Mouse (Mus musculus) heart, embryonic 13.5 days (tissue): ENCODE results near the gene Ascl5. TPM values are rescaled to one million over a fixed set of nuclear protein-coding genes. Genes with fewer than 3 reads are reported as not detected.

Source experiments
- ATAC-seq: fragments of 200-750 bp; cut with Nextera tagmentation; 2 replicates; pipeline ENCODE4 v1.8.0; 2017; ENCODE audit warnings: moderate TSS enrichment; ENCODE audit not compliant: insufficient number of reproducible peaks, low FRiP score, low TSS enrichment; ENCODE audit errors: extremely low read depth
- H3K27ac ChIP-seq: fragments of 300-500 bp; sonication (generic); replicated peaks from 2 replicates; pipeline ENCODE4 v1.5.1; 2015; ENCODE audit warnings: moderate library complexity, mild to moderate bottlenecking, inconsistent platforms
- H3K27me3 ChIP-seq: fragments of 300-500 bp; sonication (generic); replicated peaks from 2 replicates; pipeline ENCODE4 v1.6.1; 2015; ENCODE audit warnings: mild to moderate bottlenecking, inconsistent platforms
- H3K36me3 ChIP-seq: fragments of 300-500 bp; sonication (generic); 2 replicates; pipeline ENCODE4 v1.6.1; 2015; ENCODE audit warnings: mild to moderate bottlenecking, inconsistent platforms
- H3K4me1 ChIP-seq: fragments of 300-500 bp; sonication (generic); 2 replicates; pipeline ENCODE4 v1.6.1; 2015; ENCODE audit warnings: inconsistent platforms
- H3K4me2 ChIP-seq: fragments of 300-500 bp; sonication (generic); 2 replicates; pipeline ENCODE4 v1.6.1; 2015; ENCODE audit warnings: inconsistent platforms, mild to moderate bottlenecking, moderate library complexity
- H3K4me3 ChIP-seq: fragments of 300-500 bp; sonication (generic); 2 replicates; pipeline ENCODE4 v1.5.1; 2015; ENCODE audit warnings: moderate library complexity, mild to moderate bottlenecking, inconsistent platforms
- H3K9ac ChIP-seq: fragments of 300-500 bp; sonication (generic); 2 replicates; pipeline ENCODE4 v1.6.1; 2015; ENCODE audit warnings: inconsistent platforms, mild to moderate bottlenecking, moderate library complexity
- H3K9me3 ChIP-seq: fragments of 300-500 bp; sonication (generic); 2 replicates; pipeline ENCODE4 v1.6.1; 2016; ENCODE audit warnings: inconsistent platforms
- WGBS: fragments of 180-500 bp; shearing (Covaris S2); methylation state at CpG from one replicate; pipeline ENCODE4 v1.1.7; 2015; ENCODE audit warnings: mixed read lengths; 5-methylcytosine and 5-hydroxymethylcytosine counted together
- polyA plus RNA-seq: library from polyadenylated mRNA; unstranded; fragments of >200 nt; fragmentation: Nextera tagmentation; extraction: Ambion mirVana; gene quantifications from 2 replicates; pipeline ENCODE4 v1.2.1, GENCODE M21; 2015

Ascl5 gene
- not detected in 2 replicates for polyA plus RNA-seq

DNA sequence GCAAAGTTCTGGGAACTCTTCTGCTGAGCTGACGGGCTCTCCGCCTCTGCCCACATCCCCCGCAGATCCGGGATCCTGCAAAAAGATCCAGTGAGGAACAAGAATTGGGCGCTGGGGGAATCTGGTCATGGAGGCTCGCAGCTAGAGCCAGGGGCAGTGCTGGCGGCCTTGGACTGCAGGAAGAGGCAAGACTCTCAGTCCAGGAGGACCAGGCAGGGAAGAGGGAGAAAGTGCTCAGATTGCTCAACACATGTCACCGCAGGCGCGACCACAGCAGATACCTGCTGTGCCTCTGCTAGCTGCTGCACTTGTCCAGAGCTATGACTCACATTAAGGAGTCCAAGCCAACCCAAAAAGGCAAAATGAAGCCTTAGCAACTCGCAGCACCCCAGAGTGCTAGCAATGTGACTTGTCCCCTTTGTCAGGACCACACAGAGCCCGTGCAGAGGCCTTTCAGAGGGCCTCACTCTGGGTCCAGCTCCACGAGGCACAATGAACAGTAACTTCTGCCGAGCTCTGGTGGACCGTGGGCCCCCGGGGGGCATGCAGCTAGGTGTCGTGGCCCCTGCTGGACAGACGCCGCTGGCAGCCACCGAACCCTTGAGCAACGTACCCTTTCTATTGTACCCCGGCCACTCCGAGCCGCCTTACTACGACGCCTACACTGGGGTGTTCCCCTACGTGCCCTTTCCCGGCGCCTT, at the start of gene Ascl5:
Gene Ascl5 (plus strand): TSS at position 493 of the 701 bp plus-strand sequence.
- Histone ChIP-seq H3K9me3 (no peaks in the 10 kb centered on the region), H3K9ac (peak within 1 kb of the TSS; percentile 1; the same call in 1 of the 2 replicates), H3K4me3 (peak within 1 kb of the TSS; percentile 41), H3K36me3 (no peaks in the 10 kb centered on the region), H3K27me3 (peaks cover 76% of the 10 kb centered on the region), H3K4me1 (peaks cover 34% of the 10 kb centered on the region), H3K4me2 (peak within 1 kb of the TSS; percentile 61), H3K27ac (no peak within 1 kb of the TSS)
- ATAC-seq, result no peak
- WGBS, result 17% methylated on average over 29 of the region's 29 CpGs

DNA sequence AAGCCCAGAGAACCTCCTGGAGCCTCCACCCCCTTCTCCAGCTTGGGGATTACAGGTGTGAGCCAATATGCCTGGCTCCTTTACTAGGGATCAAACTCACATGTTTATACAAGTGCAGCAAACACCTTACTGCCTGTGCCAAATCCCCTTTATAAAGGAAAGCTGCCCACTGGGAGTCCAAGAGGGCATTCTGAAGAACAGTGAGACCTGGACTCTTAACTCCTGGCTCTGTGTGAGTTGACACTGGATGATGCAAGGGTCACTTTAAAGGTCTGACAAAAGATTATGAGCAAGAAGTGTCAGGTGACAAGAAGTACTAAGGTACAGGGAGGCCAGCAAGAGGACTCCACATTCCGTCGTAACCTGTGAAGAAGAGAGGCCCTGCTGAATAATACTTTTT, 49.2 kb upstream of the Ascl5 start:
- no peaks in the 10 kb centered on the region for H3K9me3 ChIP-seq
- WGBS, result 86% methylated on average over 2 of the region's 2 CpGs
- ATAC-seq, result no peak
- H3K36me3 ChIP-seq, result no peaks in the 10 kb centered on the region
- peaks cover 7% of the 10 kb centered on the region for H3K4me1 ChIP-seq
- peaks cover 11% of the 10 kb centered on the region; the same call in 1 of the 2 replicates for H3K27me3 ChIP-seq
- H3K4me3 ChIP-seq, result no peak overlapping the region
- no peak overlapping the region for H3K9ac ChIP-seq
- no peak overlapping the region for H3K4me2 ChIP-seq
- H3K27ac ChIP-seq, result no peak overlapping the region

DNA sequence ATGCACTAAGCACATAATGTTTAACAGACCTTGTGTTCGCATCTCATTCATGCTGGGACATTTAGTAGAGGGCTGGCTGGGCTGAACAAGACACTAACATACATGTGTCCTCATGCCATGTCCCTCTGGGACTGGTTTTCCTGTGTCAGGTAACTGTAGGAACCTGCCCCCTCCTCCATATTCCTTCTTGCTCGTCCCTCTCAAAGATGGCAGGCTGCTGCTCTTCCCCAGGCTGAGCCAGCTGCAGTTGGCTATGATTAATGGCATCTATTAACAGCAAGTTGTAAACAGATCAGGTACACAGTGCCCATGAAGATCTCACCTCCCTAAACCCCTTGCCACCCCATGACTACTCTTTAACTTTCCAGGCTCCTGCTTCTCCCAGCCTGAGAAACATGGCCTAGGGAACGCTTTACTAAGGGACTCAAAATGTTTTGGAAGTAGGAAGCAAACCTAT, 44.3 kb upstream of the Ascl5 start, which contains the start of gene Igfn1:
Gene Igfn1 (minus strand): TSS at position 51 of the 457 bp plus-strand sequence.
- peak within 1 kb of the TSS; percentile 95 for H3K4me2 ChIP-seq
- H3K9me3 ChIP-seq, result no peaks in the 10 kb centered on the region
- peak within 1 kb of the TSS; percentile 63 for H3K4me3 ChIP-seq
- ATAC-seq, result no peak
- WGBS, result 78% methylated on average over 3 of the region's 3 CpGs
- H3K27me3 ChIP-seq, result peaks cover 11% of the 10 kb centered on the region; the same call in 1 of the 2 replicates
- H3K9ac ChIP-seq, result peak within 1 kb of the TSS; percentile 81
- H3K27ac ChIP-seq, result no peak within 1 kb of the TSS
- no peaks in the 10 kb centered on the region for H3K36me3 ChIP-seq
- H3K4me1 ChIP-seq, result peaks cover 16% of the 10 kb centered on the region

DNA sequence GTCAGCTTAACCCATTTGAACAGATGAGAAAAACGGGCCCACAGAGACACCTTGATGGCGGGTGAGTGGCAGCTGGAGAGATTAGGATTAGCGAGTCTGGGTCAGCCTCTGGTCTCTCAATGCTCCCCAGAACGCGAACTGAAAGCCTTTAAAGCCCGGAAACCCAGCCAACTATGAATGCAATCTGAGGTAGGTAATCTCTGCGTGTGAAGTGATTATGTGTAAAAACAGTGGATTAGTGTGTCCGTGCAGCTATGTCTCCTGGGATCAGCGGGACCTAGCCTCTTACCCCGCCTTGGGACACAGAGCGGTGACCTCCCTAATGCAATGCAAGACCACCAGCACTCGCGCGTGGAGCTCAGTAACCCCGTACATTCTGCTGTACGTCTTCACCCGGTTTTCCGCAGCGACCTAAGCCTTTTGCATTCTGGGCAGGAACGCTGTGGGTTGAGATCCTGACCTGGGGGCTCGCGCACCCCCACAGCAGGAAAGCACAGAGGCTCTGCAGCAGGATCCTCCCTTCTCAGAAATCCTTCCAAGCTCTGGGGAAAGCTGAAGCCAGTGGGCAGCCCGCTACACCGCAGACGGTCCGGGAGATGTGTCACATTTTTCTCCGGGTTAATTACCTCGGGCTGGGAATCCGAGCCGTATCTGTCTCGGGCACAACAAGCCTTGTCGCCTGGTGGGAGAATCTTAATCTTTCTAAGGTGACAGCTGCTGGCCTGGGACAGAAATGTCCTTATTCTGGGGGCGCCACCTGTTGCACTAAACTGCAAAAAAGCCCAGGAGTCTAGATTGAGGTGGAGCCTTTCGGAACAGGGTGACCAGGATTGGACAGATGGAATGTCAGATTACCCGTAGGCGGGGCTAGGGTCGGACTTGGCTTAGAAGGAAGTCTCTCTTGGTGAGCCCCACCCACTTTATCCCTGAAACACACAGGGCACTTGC, 43.1 kb upstream of the Ascl5 start, which contains the start of gene Tmem9:
Gene Tmem9 (plus strand): TSS at position 940 of the 948 bp plus-strand sequence.
- WGBS, result 2% methylated on average over 37 of the region's 37 CpGs
- peaks cover 23% of the 10 kb centered on the region for H3K4me1 ChIP-seq
- no peak within 1 kb of the TSS for H3K27ac ChIP-seq
- no peaks in the 10 kb centered on the region for H3K9me3 ChIP-seq
- H3K9ac ChIP-seq, result peak within 1 kb of the TSS; percentile 81
- peak; percentile 70 for ATAC-seq
- H3K27me3 ChIP-seq, result peaks cover 10% of the 10 kb centered on the region; the same call in 1 of the 2 replicates
- peak within 1 kb of the TSS; percentile 95 for H3K4me2 ChIP-seq
- peak within 1 kb of the TSS; percentile 63 for H3K4me3 ChIP-seq
- H3K36me3 ChIP-seq, result no peaks in the 10 kb centered on the region

DNA sequence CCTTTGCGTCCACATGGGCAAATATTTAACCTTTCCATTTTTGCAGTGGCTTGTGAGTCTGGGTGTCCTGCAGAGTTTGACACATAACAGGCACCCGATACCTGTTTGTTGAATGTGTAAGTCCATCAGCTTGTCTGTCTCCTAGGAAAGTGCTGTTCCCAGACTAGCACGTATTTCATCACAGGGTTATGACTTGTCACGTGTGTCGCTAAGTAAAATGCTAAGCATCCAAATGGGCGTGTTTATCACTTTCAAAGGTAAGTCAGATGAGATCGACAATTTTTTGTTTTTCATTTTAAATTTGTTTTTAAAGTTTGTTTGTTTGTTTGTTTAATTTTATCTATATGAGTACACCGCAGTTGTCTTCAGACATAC, 42.5 kb upstream of the Ascl5 start:
- peaks cover 10% of the 10 kb centered on the region; the same call in 1 of the 2 replicates for H3K27me3 ChIP-seq
- ATAC-seq, result no peak
- H3K27ac ChIP-seq, result no peak overlapping the region
- H3K4me1 ChIP-seq, result peaks cover 23% of the 10 kb centered on the region
- peak overlapping the region; percentile 63 for H3K4me3 ChIP-seq
- 14% methylated on average over 8 of the region's 8 CpGs for WGBS
- H3K9me3 ChIP-seq, result no peaks in the 10 kb centered on the region
- peak overlapping the region; percentile 81; the same call in 1 of the 2 replicates for H3K9ac ChIP-seq
- H3K4me2 ChIP-seq, result peak overlapping the region; percentile 95
- no peaks in the 10 kb centered on the region for H3K36me3 ChIP-seq

DNA sequence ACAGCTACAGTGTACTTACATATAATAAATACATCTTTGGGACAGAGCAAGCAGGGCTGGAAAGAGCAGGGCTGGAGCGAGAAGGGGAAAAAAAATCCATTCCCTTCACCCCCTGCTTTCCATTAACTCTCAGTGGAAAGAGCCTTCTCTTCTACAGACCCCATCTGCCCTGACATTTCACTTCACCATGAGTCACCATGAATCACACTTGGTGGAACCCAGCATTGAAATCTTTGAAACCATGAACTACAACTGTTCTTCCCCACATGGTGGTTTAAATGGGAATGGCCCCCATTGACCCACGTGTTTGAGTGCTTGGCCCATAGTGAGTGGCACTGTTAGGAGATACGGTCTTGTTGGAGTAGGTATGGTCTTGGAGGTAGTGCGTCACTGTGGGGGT, 40.4 kb upstream of the Ascl5 start:
- ATAC-seq, result no peak
- Histone ChIP-seq H3K4me1 (peaks cover 44% of the 10 kb centered on the region), H3K4me2 (no peak overlapping the region), H3K27ac (no peak overlapping the region), H3K9ac (no peak overlapping the region), H3K9me3 (no peaks in the 10 kb centered on the region), H3K36me3 (no peaks in the 10 kb centered on the region), H3K4me3 (no peak overlapping the region), H3K27me3 (peaks cover 10% of the 10 kb centered on the region; the same call in 1 of the 2 replicates)
- WGBS, result 93% methylated on average over 4 of the region's 4 CpGs

DNA sequence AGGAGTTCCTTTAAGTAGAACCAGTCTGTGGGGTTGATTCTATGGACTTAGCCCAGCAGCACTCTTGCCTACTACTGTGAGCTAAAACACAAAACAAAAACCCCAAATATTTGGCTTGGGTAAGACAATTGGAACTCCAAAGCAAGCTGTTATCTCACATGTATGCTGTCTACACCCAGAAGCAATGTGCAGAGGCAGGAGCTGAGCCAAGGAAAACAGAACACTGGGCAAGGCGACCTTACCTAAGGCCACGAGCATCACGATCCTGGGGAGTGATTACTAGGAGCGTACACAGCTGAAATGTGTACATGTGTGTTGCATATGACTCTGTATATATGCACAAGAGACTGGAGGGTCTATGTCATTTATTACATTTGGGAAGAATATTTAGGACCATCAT, 37.1 kb upstream of the Ascl5 start:
- Histone ChIP-seq H3K9me3 (no peaks in the 10 kb centered on the region), H3K36me3 (no peaks in the 10 kb centered on the region), H3K4me3 (no peak overlapping the region), H3K27me3 (no peaks in the 10 kb centered on the region), H3K27ac (no peak overlapping the region), H3K4me2 (no peak overlapping the region), H3K4me1 (peaks cover 39% of the 10 kb centered on the region), H3K9ac (no peak overlapping the region)
- no peak for ATAC-seq
- WGBS, result 51% methylated on average over 4 of the region's 4 CpGs

DNA sequence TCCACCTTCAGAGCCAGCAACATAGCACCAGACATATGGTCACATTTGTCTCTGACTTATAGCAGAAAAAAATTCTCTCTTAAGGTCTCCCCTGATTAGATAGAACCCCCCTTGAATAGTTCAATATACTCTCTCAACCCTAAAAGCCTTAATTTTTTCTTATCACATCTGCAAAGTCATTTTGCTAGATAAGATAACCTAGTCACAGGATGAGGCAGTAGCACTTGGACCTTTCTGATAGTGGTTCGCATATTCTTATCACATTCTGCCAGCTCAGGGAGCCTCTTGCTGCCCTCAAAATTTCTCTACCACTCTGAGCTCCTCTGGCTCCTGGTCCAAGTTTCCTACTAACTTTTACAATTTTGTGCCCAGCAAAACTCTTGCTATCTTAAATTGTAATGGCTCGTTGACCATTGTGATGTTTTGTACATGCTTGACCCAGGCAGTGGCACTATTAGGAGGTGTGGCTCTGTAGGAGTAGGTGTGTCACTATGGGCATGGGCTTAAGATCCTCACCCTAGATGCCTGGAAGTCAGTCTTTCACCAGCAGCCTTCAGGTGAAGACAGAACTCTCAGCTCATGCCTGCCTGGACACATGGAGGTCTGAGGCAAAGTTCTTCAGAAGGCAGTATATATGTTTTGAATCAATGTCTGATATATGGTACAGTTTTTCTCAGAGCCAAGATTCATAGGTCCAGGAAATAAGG, 35.7 kb upstream of the Ascl5 start:
- H3K27me3 ChIP-seq, result no peaks in the 10 kb centered on the region
- no peaks in the 10 kb centered on the region for H3K9me3 ChIP-seq
- H3K9ac ChIP-seq, result no peak overlapping the region
- ATAC-seq, result no peak
- no peak overlapping the region for H3K4me2 ChIP-seq
- no peak overlapping the region for H3K4me3 ChIP-seq
- 37% methylated on average over 2 of the region's 2 CpGs for WGBS
- peaks cover 49% of the 10 kb centered on the region for H3K4me1 ChIP-seq
- H3K36me3 ChIP-seq, result peaks cover 6% of the 10 kb centered on the region
- H3K27ac ChIP-seq, result no peak overlapping the region

DNA sequence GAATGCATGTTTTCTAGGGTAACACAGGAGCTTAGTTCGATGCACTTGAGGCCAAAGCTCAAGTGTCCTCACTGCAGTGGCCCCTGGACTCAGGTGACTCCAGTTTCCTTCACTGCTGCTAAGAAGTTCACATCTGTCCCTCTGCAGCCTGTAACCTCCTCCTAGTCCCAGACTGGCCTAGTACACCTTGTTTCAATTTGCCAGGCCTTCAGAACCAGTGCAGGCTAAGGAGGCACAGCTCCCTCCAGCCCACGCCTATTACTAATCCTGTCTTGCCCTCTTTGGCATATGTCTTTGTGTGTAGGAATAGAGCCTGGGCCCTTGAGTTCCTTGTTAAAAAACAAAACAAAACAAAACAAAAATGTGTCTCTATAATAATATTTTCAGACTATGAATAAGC, 33.3 kb upstream of the Ascl5 start:
- WGBS, result 78% methylated on average over 2 of the region's 2 CpGs
- H3K9me3 ChIP-seq, result no peaks in the 10 kb centered on the region
- ATAC-seq, result no peak

DNA sequence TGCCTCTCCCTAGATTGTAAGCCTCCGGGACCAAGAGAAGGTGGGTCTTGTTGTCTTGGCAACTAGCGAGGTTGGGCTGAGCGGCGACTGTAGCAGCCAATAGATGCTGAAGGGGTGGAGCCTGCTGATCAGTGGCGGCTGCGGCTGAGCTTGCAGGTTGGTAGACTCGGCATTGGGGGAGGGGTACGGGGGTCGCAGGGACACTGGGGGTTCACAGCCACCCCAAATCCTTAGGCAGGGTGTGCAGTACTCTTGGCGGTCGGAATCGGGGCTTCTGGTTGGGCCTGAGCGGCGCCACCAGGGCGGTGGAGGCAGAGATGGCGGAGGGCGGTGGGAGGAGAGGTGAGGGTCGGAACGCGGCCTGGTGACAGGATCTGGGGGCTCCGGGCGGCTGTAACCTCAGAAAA, 32.7 kb upstream of the Ascl5 start:
- peak overlapping the region; percentile 95 for H3K4me2 ChIP-seq
- no peaks in the 10 kb centered on the region for H3K9me3 ChIP-seq
- no peaks in the 10 kb centered on the region for H3K27me3 ChIP-seq
- peak; percentile 90 for ATAC-seq
- H3K9ac ChIP-seq, result peak overlapping the region; percentile 93
- under 1% methylated on average over 22 of the region's 22 CpGs for WGBS
- H3K4me1 ChIP-seq, result peaks cover 42% of the 10 kb centered on the region
- peaks cover 33% of the 10 kb centered on the region for H3K36me3 ChIP-seq
- H3K27ac ChIP-seq, result peak overlapping the region; percentile 75
- H3K4me3 ChIP-seq, result peak overlapping the region; percentile 84

More for the DNA sequence above, 33.3 kb upstream of the Ascl5 start:
- H3K4me2 ChIP-seq, result peak overlapping the region; percentile 95
- H3K36me3 ChIP-seq, result peaks cover 27% of the 10 kb centered on the region
- no peaks in the 10 kb centered on the region for H3K27me3 ChIP-seq
- peaks cover 43% of the 10 kb centered on the region for H3K4me1 ChIP-seq
- peak overlapping the region; percentile 93 for H3K9ac ChIP-seq
- 0 out of 2 replicates have a peak overlapping the region, but pooled peaks have one; percentile 17 for H3K27ac ChIP-seq
- peak overlapping the region; percentile 84 for H3K4me3 ChIP-seq
